ENCODE assay signal across 7 mouse cellular contexts in genomic region chr14:79389438-79390264, GRCm38 (mm10). TPM values are rescaled to one million over a fixed set of nuclear protein-coding genes. Genes with fewer than 3 reads are reported as not detected.
A peak's percentile ranks its signal among the peaks of the same experiment; 100 is the strongest.
DNase-seq lines count a peak whose midpoint lies in the region; ATAC-seq and TF ChIP-seq lines count a peak whose summit lies in the region.

No protein-coding gene starts in this region.

- CTCF ChIA-PET in Patski (lab: Charles Lee): interaction anchor here (1.0 to 1.3 kb wide), 4 partner anchors 9 to 198 kb away, joined by 3 to 4 read pairs (median 3); partner anchors contain the start of gene Sugt1

- H3K36me3 ChIP-seq in ES-Bruce4 (ENCODE audit: control insufficient read depth, insufficient read depth, low read length, poor library complexity, severe bottlenecking): peaks cover 23% of the 10 kb centered on the region
- peaks cover 11% of the 10 kb centered on the region for H3K36me3 ChIP-seq in embryonic facial prominence, embryonic 13.5 days
- peaks cover 21% of the 10 kb centered on the region for H3K36me3 ChIP-seq in heart, embryonic 13.5 days

- 1% methylated on average over 16 of the region's 16 CpGs for WGBS in embryonic facial prominence, embryonic 13.5 days
- 1% methylated on average over 16 of the region's 16 CpGs for WGBS in heart, embryonic 13.5 days

- peak; percentile 2 for ATAC-seq in Patski
- no peak for ATAC-seq in embryonic facial prominence, embryonic 13.5 days (ENCODE audit: insufficient number of reproducible peaks, insufficient read depth, low FRiP score, low TSS enrichment, low read depth)
- no peak for ATAC-seq in heart, embryonic 13.5 days (ENCODE audit: extremely low read depth, insufficient number of reproducible peaks, low FRiP score, low TSS enrichment)
- ATAC-seq in megakaryocyte-erythroid progenitor cell, adult 5-6 weeks (replicated peaks; ENCODE audit: low FRiP score, low TSS enrichment, poor library complexity, severe bottlenecking): peak; percentile 13; the same call in 1 of the 2 replicates

- TF ChIP-seq EP300 in ES-Bruce4 (IDR thresholded peaks at IDR 0.05; ENCODE audit: insufficient read depth, low read depth, low read length): no peak

- TF ChIP-seq POLR2A in ES-Bruce4 (IDR thresholded peaks at IDR 0.05; ENCODE audit: insufficient read depth, low read length): no peak

- POLR2A ChIA-PET in Patski (lab: Charles Lee): interaction anchor here (0.6 to 1.4 kb wide), 6 partner anchors 8 to 1604 kb away, joined by 3 to 5 read pairs (median 4); no protein-coding TSS in a partner anchor

- no peaks in the 10 kb centered on the region for H3K4me1 ChIP-seq in ES-Bruce4 (ENCODE audit: control insufficient read depth, insufficient read depth, low read length)
- H3K4me1 ChIP-seq in embryonic facial prominence, embryonic 13.5 days: peaks cover 6% of the 10 kb centered on the region
- peaks cover 17% of the 10 kb centered on the region for H3K4me1 ChIP-seq in heart, embryonic 13.5 days

- H3K9ac ChIP-seq in ES-Bruce4 (ENCODE audit: low read depth, poor library complexity, severe bottlenecking): peak overlapping the region; percentile 93
- peak overlapping the region; percentile 93 for H3K9ac ChIP-seq in embryonic facial prominence, embryonic 13.5 days
- H3K9ac ChIP-seq in heart, embryonic 13.5 days: peak overlapping the region; percentile 96

- H3K27me3 ChIP-seq in ES-Bruce4 (ENCODE audit: control insufficient read depth, insufficient read depth, low read length, poor library complexity, severe bottlenecking) (no peaks in the 10 kb centered on the region), Patski (no peaks in the 10 kb centered on the region)
- no peaks in the 10 kb centered on the region for H3K27me3 ChIP-seq in embryonic facial prominence, embryonic 13.5 days
- H3K27me3 ChIP-seq in heart, embryonic 13.5 days (replicated peaks): no peaks in the 10 kb centered on the region

- DNase-seq in Patski (ENCODE audit: low read depth, low spot score): no peak
- peak; percentile 40 to 46 for DNase-seq in kidney, postnatal 25 days
- no peak for DNase-seq in retina, postnatal 1 day

- no peaks in the 10 kb centered on the region for H3K9me3 ChIP-seq in ES-Bruce4 (replicated peaks; ENCODE audit: control insufficient read depth, insufficient read depth, low read length, poor library complexity, severe bottlenecking)
- H3K9me3 ChIP-seq in embryonic facial prominence, embryonic 13.5 days: no peaks in the 10 kb centered on the region
- H3K9me3 ChIP-seq in heart, embryonic 13.5 days: no peaks in the 10 kb centered on the region

- peak overlapping the region; percentile 91 for H3K4me3 ChIP-seq in ES-Bruce4 (ENCODE audit: low read depth, low read length)
- peak overlapping the region; percentile 75 for H3K4me3 ChIP-seq in embryonic facial prominence, embryonic 13.5 days
- H3K4me3 ChIP-seq in heart, embryonic 13.5 days: peak overlapping the region; percentile 88

- H3K4me2 ChIP-seq in embryonic facial prominence, embryonic 13.5 days: peak overlapping the region; percentile 84
- peak overlapping the region; percentile 89 for H3K4me2 ChIP-seq in heart, embryonic 13.5 days

- in situ Hi-C loops in Patski (cut with MboI; ENCODE audit: low pct_unique_long_range_greater_than_20kb): loop anchor here (10.0 kb wide), 2 partner anchors 195 to 345 kb away; partner anchors contain the start of gene Sugt1

- TF ChIP-seq CTCF in ES-Bruce4 (IDR thresholded peaks at IDR 0.05; ENCODE audit: low read depth, low read length) (no peak), Patski (IDR thresholded peaks at IDR 0.05) (no peak)

- H3K27ac ChIP-seq in ES-Bruce4 (ENCODE audit: insufficient read depth, low read length): peak overlapping the region; percentile 12
- H3K27ac ChIP-seq in embryonic facial prominence, embryonic 13.5 days: peak overlapping the region; percentile 99
- H3K27ac ChIP-seq in heart, embryonic 13.5 days (replicated peaks): peak overlapping the region; percentile 98

RNA-seq across cellular contexts. Expression of gene Naa16, which starts 0.9 kb away (rescaled TPM):
- polyA plus RNA-seq in ES-Bruce4 (2011; ENCODE audit: insufficient read depth, insufficient read length, low read depth, missing spikeins) (98.0 and 103 TPM in 2 replicates), Patski (2021) (18.7 TPM)
- 51.0 and 51.6 TPM in 2 replicates for polyA plus RNA-seq in embryonic facial prominence, embryonic 13.5 days (2015; fragmentation: Nextera tagmentation; extraction: Ambion mirVana)
- 18.9 and 19.7 TPM in 2 replicates for polyA plus RNA-seq in heart, embryonic 13.5 days (2015; fragmentation: Nextera tagmentation; extraction: Ambion mirVana)
- 40.3 and 50.0 TPM in 2 replicates for total RNA-seq in megakaryocyte-erythroid progenitor cell, adult 5-6 weeks (2014; fragmentation: Nextera tagmentation)
- total RNA-seq in megakaryocyte-erythroid progenitor cell, adult 5-6 weeks (2017): 34.0 and 47.1 TPM in 2 replicates

RNA-seq across cellular contexts. Expression of gene Mtrf1, which starts 7.9 kb away (rescaled TPM):
- polyA plus RNA-seq in ES-Bruce4 (2011; ENCODE audit: insufficient read depth, insufficient read length, low read depth, missing spikeins) (9.3 and 11.0 TPM in 2 replicates), Patski (2021) (13.7 TPM)
- polyA plus RNA-seq in embryonic facial prominence, embryonic 13.5 days (2015; fragmentation: Nextera tagmentation; extraction: Ambion mirVana): 11.4 and 12.0 TPM in 2 replicates
- polyA plus RNA-seq in heart, embryonic 13.5 days (2015; fragmentation: Nextera tagmentation; extraction: Ambion mirVana): 9.1 and 9.5 TPM in 2 replicates
- 6.4 and 7.3 TPM in 2 replicates for total RNA-seq in megakaryocyte-erythroid progenitor cell, adult 5-6 weeks (2014; fragmentation: Nextera tagmentation)
- 14.6 and 16.8 TPM in 2 replicates for total RNA-seq in megakaryocyte-erythroid progenitor cell, adult 5-6 weeks (2017)

RNA-seq across cellular contexts. Expression of gene Kbtbd7, which starts 36.7 kb away (rescaled TPM):
- polyA plus RNA-seq in ES-Bruce4 (2011; ENCODE audit: insufficient read depth, insufficient read length, low read depth, missing spikeins) (7.2 and 8.7 TPM in 2 replicates), Patski (2021) (9.4 TPM)
- polyA plus RNA-seq in embryonic facial prominence, embryonic 13.5 days (2015; fragmentation: Nextera tagmentation; extraction: Ambion mirVana): 12.6 and 13.3 TPM in 2 replicates
- polyA plus RNA-seq in heart, embryonic 13.5 days (2015; fragmentation: Nextera tagmentation; extraction: Ambion mirVana): 7.0 and 7.1 TPM in 2 replicates
- 3.7 and 5.7 TPM in 2 replicates for total RNA-seq in megakaryocyte-erythroid progenitor cell, adult 5-6 weeks (2014; fragmentation: Nextera tagmentation)
- 9.7 and 10.5 TPM in 2 replicates for total RNA-seq in megakaryocyte-erythroid progenitor cell, adult 5-6 weeks (2017)

Comparison
In these comparisons a context has a peak if more than half of its experiments do, and no peak if none do; other contexts are left out.
1. H3K27ac ChIP-seq: peak in every context shown above with its lines; median percentile 99 in embryonic facial prominence, embryonic 13.5 days; 98 in heart, embryonic 13.5 days; 12 in ES-Bruce4.
2. ATAC-seq: peak in Patski (single experiment) and megakaryocyte-erythroid progenitor cell, adult 5-6 weeks (single experiment); none in embryonic facial prominence, embryonic 13.5 days (single experiment) and heart, embryonic 13.5 days (single experiment).
3. DNase-seq: peak in kidney, postnatal 25 days (2 of 2); none in Patski (single experiment) and retina, postnatal 1 day (single experiment).
4. Peak in every context shown above with its lines, with median percentiles within 50 percentile points of each other: H3K4me3 ChIP-seq and H3K9ac ChIP-seq.